Mouse (Mus musculus) stomach, adult 2 months (tissue): ENCODE data around the gene Rab40b. TPM values are rescaled to one million over a fixed set of nuclear protein-coding genes. Genes with fewer than 3 reads are reported as not detected.

ENCODE experiments used
- polyA plus RNA-seq: library from polyadenylated mRNA; depleted of rRNA; stranded (reverse); fragments of >200 nt; gene quantifications from 2 replicates; pipeline ENCODE4 v1.2.3, GENCODE M21; 2012; rRNA removed

Rab40b gene
- 1.3 and 1.7 TPM in 2 replicates for polyA plus RNA-seq

GRCm38 (mm10) chr11:121387750-121388553, at the start of gene Rab40b:
TSS of gene Rab40b (minus strand) at chr11:121388251.

GRCm38 (mm10) chr11:121434156-121435155, 46.4 kb upstream of the Rab40b start, which contains the start of gene Fn3k:
TSS of gene Fn3k (plus strand) at chr11:121434913.

GRCm38 (mm10) chr11:121420830-121421552, 32.9 kb upstream of the Rab40b start, which contains the start of gene Fn3krp:
TSS of gene Fn3krp (plus strand) at chr11:121421401.

GRCm38 (mm10) chr11:121354091-121354707, 33.9 kb downstream of the Rab40b start, which contains the start of gene Wdr45b:
TSS of gene Wdr45b (minus strand) at chr11:121354445.

Other genes starting within 250 kb of the Rab40b start
- 0.04 TPM in 1 of 2 replicates, not detected in the other for gene Tex19.1, start 242.1 kb downstream of the Rab40b start, polyA plus RNA-seq
- not detected in 2 replicates for gene Uts2r, start 228.0 kb downstream of the Rab40b start, polyA plus RNA-seq
- 8.6 and 10.0 TPM in 2 replicates for gene Hexdc, start 183.8 kb downstream of the Rab40b start, polyA plus RNA-seq
- gene Ogfod3, start 183.5 kb downstream of the Rab40b start, polyA plus RNA-seq = 7.9 and 11.5 TPM in 2 replicates
- gene Cybc1, start 158.9 kb downstream of the Rab40b start, polyA plus RNA-seq = 10.2 and 10.3 TPM in 2 replicates
- 12.5 and 16.9 TPM in 2 replicates for gene Narf, start 151.0 kb downstream of the Rab40b start, polyA plus RNA-seq
- 17.9 and 23.9 TPM in 2 replicates for gene Foxk2, start 128.3 kb downstream of the Rab40b start, polyA plus RNA-seq
- 15.7 and 16.0 TPM in 2 replicates for gene Wdr45b, start 33.8 kb downstream of the Rab40b start, polyA plus RNA-seq
- gene Fn3krp, start 33.1 kb upstream of the Rab40b start, polyA plus RNA-seq = 0.73 and 1.9 TPM in 2 replicates
- gene Fn3k, start 46.7 kb upstream of the Rab40b start, polyA plus RNA-seq = 0.79 and 1.00 TPM in 2 replicates
- gene Tbcd, start 63.7 kb upstream of the Rab40b start, polyA plus RNA-seq = 20.4 and 30.0 TPM in 2 replicates
- 4.8 and 6.1 TPM in 2 replicates for gene Zfp750, start 131.1 kb upstream of the Rab40b start, polyA plus RNA-seq